Mouse (Mus musculus): ENCODE measurements at regions not wholly inside any gene's neighbourhood (a gene's known extent, or its start where the extent isn't known, plus 50 kb on each side); places are given as distances from the start of the nearest gene placed in this dataset.

GRCm38 (mm10) chr6:55750831-55751230, 69.8 kb upstream of the Neurod6 start:
- TF ChIP-seq CTCF (IDR thresholded peaks at IDR 0.05; ENCODE audit: borderline replicate concordance, extremely low read depth, insufficient read depth, insufficient read length) (no peak), POLR2A (IDR thresholded peaks at IDR 0.05; ENCODE audit: borderline replicate concordance, extremely low read depth, insufficient read depth, insufficient read length, poor library complexity, severe bottlenecking) (no peak)

All from brain, embryonic 14.5 days (tissue).